Mouse (Mus musculus) heart, embryonic 14.5 days (tissue): ENCODE measurements at regions not wholly inside any gene's neighbourhood (a gene's known extent, or its start where the extent isn't known, plus 50 kb on each side); places are given as distances from the start of the nearest gene placed in this dataset.

Experiments used
- ATAC-seq: fragments of 200-750 bp; cut with Nextera tagmentation; 2 replicates; pipeline ENCODE4 v1.8.0; 2017; ENCODE audit warnings: low read depth, moderate TSS enrichment; ENCODE audit not compliant: insufficient number of reproducible peaks, insufficient read depth, low FRiP score
- H3K27ac ChIP-seq, 2 experiments: fragments of 200-500 bp in 1 of 2; fragments of 300-500 bp in 1 of 2; sonication (generic) in 1 of 2; replicated peaks in 1 of 2; 2 replicates each; pipeline ENCODE4 v1.5.1; 2012 to 2014; ENCODE audit warnings: low read depth in 2 of 2, low read length in 2 of 2, control low read depth in 1 of 2, mild to moderate bottlenecking in 1 of 2, mixed read lengths in 1 of 2; ENCODE audit not compliant: control insufficient read depth in 1 of 2, insufficient read depth in 1 of 2
- H3K27me3 ChIP-seq: fragments of 300-500 bp; sonication (generic); 2 replicates; pipeline ENCODE4 v1.6.1; 2014; ENCODE audit warnings: mild to moderate bottlenecking, low read length, control low read depth; ENCODE audit not compliant: control insufficient read depth, insufficient read depth
- H3K36me3 ChIP-seq: fragments of 300-500 bp; sonication (generic); 2 replicates; pipeline ENCODE4 v1.6.1; 2014; ENCODE audit warnings: mild to moderate bottlenecking, control low read depth, low read length, mixed read lengths; ENCODE audit not compliant: control insufficient read depth, insufficient read depth
- H3K4me1 ChIP-seq, 2 experiments: fragments of 200-500 bp in 1 of 2; fragments of 300-500 bp in 1 of 2; sonication (generic) in 1 of 2; 2 replicates each; pipeline ENCODE4 v1.6.1; 2012 to 2014; ENCODE audit warnings: low read length in 2 of 2, control low read depth in 1 of 2, mixed read lengths in 1 of 2; ENCODE audit not compliant: control insufficient read depth in 2 of 2, insufficient read depth in 2 of 2
- H3K4me2 ChIP-seq: fragments of 300-500 bp; sonication (generic); 2 replicates; pipeline ENCODE4 v1.6.1; 2014; ENCODE audit warnings: mild to moderate bottlenecking, low read length
- H3K4me3 ChIP-seq, 2 experiments: fragments of 200-500 bp in 1 of 2; fragments of 300-500 bp in 1 of 2; sonication (generic) in 1 of 2; 2 replicates each; pipeline ENCODE4 v1.5.1; 2012 to 2014; ENCODE audit warnings: low read length in 2 of 2, mild to moderate bottlenecking in 2 of 2, control low read depth in 1 of 2, low read depth in 1 of 2, moderate library complexity in 1 of 2; ENCODE audit not compliant: control insufficient read depth in 1 of 2, insufficient read depth in 1 of 2
- H3K9ac ChIP-seq: fragments of 300-500 bp; sonication (generic); 2 replicates; pipeline ENCODE4 v1.6.1; 2014; ENCODE audit warnings: mild to moderate bottlenecking, low read length
- H3K9me3 ChIP-seq: fragments of 300-500 bp; sonication (generic); 2 replicates; pipeline ENCODE4 v1.6.1; 2016; ENCODE audit warnings: low read length, control low read depth; ENCODE audit not compliant: control insufficient read depth
- WGBS: fragments of 180-500 bp; shearing (Covaris S2); extraction: QIAGEN DNeasy Blood & Tissue Kit; methylation state at CpG from one replicate; pipeline ENCODE4 v1.1.7; 2014; 5-methylcytosine and 5-hydroxymethylcytosine counted together

- no peak overlapping the region for H3K4me2 ChIP-seq
- ATAC-seq = no peak
- no peaks in the 10 kb centered on the region for H3K9me3 ChIP-seq
- H3K4me3 ChIP-seq = no peak overlapping the region
- 0 out of 4 replicates have a peak, but pooled peaks cover 0 to 2% of the 10 kb centered on the region in 2 experiments for H3K4me1 ChIP-seq
- WGBS = 65% methylated on average over 1 of the region's 1 CpGs
- H3K9ac ChIP-seq = no peak overlapping the region
- H3K27me3 ChIP-seq = no peaks in the 10 kb centered on the region
- no peak overlapping the region for H3K27ac ChIP-seq
- H3K36me3 ChIP-seq = no peaks in the 10 kb centered on the region
Observed at GRCm38 (mm10) chr13:5724364-5724763, 136.9 kb upstream of the Klf6 start.

- Histone ChIP-seq H3K27me3 (no peaks in the 10 kb centered on the region), H3K4me1 (0 out of 4 replicates have a peak, but pooled peaks cover 0 to 2% of the 10 kb centered on the region in 2 experiments), H3K4me2 (no peak overlapping the region), H3K4me3 (no peak overlapping the region), H3K9ac (no peak overlapping the region), H3K9me3 (no peaks in the 10 kb centered on the region), H3K27ac (no peak overlapping the region), H3K36me3 (no peaks in the 10 kb centered on the region)
- WGBS = 70% methylated on average over 4 of the region's 4 CpGs
- no peak for ATAC-seq
Observed at GRCm38 (mm10) chr13:5725984-5726383, 135.3 kb upstream of the Klf6 start.

GRCm38 (mm10) chr13:5726446-5726845 is 134.8 kb upstream of the Klf6 start:
- H3K4me3 ChIP-seq = no peak overlapping the region
- no peak overlapping the region for H3K9ac ChIP-seq

GRCm38 (mm10) chr13:5728172-5728571 is 133.1 kb upstream of the Klf6 start:
- 86% methylated on average over 2 of the region's 2 CpGs for WGBS
- Histone ChIP-seq H3K4me1 (0 out of 4 replicates have a peak, but pooled peaks cover 0 to 2% of the 10 kb centered on the region in 2 experiments), H3K4me2 (no peak overlapping the region), H3K4me3 (no peak overlapping the region), H3K36me3 (no peaks in the 10 kb centered on the region), H3K9me3 (no peaks in the 10 kb centered on the region), H3K9ac (no peak overlapping the region), H3K27ac (no peak overlapping the region), H3K27me3 (no peaks in the 10 kb centered on the region)
- no peak for ATAC-seq

More at GRCm38 (mm10) chr13:5726446-5726845, 134.8 kb upstream of the Klf6 start:
- H3K4me2 ChIP-seq = no peak overlapping the region
- H3K4me1 ChIP-seq = 0 out of 4 replicates have a peak, but pooled peaks cover 0 to 2% of the 10 kb centered on the region in 2 experiments
- H3K9me3 ChIP-seq = no peaks in the 10 kb centered on the region
- WGBS = 84% methylated on average over 1 of the region's 1 CpGs
- no peaks in the 10 kb centered on the region for H3K27me3 ChIP-seq
- ATAC-seq = no peak
- no peak overlapping the region for H3K27ac ChIP-seq
- H3K36me3 ChIP-seq = no peaks in the 10 kb centered on the region

GRCm38 (mm10) chr13:5728808-5729207 is 132.5 kb upstream of the Klf6 start:
- no peaks in the 10 kb centered on the region for H3K36me3 ChIP-seq
- 0 out of 4 replicates have a peak, but pooled peaks cover 0 to 2% of the 10 kb centered on the region in 2 experiments for H3K4me1 ChIP-seq
- no peak overlapping the region for H3K27ac ChIP-seq
- ATAC-seq = no peak
- 50% methylated on average over 1 of the region's 1 CpGs for WGBS
- no peaks in the 10 kb centered on the region for H3K27me3 ChIP-seq
- no peak overlapping the region for H3K4me2 ChIP-seq
- no peak overlapping the region for H3K4me3 ChIP-seq
- no peak overlapping the region for H3K9ac ChIP-seq
- no peaks in the 10 kb centered on the region for H3K9me3 ChIP-seq

- Histone ChIP-seq H3K27ac (no peak overlapping the region), H3K27me3 (no peaks in the 10 kb centered on the region), H3K4me2 (no peak overlapping the region), H3K4me1 (no peaks in the 10 kb centered on the region), H3K9ac (no peak overlapping the region), H3K4me3 (no peak overlapping the region), H3K9me3 (no peaks in the 10 kb centered on the region), H3K36me3 (no peaks in the 10 kb centered on the region)
- WGBS = 82% methylated on average over 6 of the region's 6 CpGs
- no peak for ATAC-seq
Observed at GRCm38 (mm10) chr13:5729426-5730068, 131.7 kb upstream of the Klf6 start.

- 70% methylated on average over 1 of the region's 1 CpGs for WGBS
- no peak for ATAC-seq
- H3K9me3 ChIP-seq = no peaks in the 10 kb centered on the region
- no peaks in the 10 kb centered on the region for H3K36me3 ChIP-seq
- no peaks in the 10 kb centered on the region for H3K27me3 ChIP-seq
- no peak overlapping the region for H3K9ac ChIP-seq
- H3K4me2 ChIP-seq = no peak overlapping the region
- H3K4me3 ChIP-seq = no peak overlapping the region
- H3K4me1 ChIP-seq = no peaks in the 10 kb centered on the region
- no peak overlapping the region for H3K27ac ChIP-seq
Observed at GRCm38 (mm10) chr13:5732206-5732605, 129.1 kb upstream of the Klf6 start.
